Mouse (Mus musculus) frontal cortex, adult 2 months (tissue): ENCODE results near the gene Plcd3. TPM values are rescaled to one million over a fixed set of nuclear protein-coding genes. Genes with fewer than 3 reads are reported as not detected.

ENCODE experiments used
- DNase-seq, 2 experiments: peaks; one replicate each; pipeline ENCODE4 v3.0.0; 2022; ENCODE audit warnings: low spot score in 1 of 2; ENCODE audit errors: extremely low spot score in 1 of 2
- polyA plus RNA-seq: library from polyadenylated mRNA; depleted of rRNA; stranded (reverse); fragments of >200 nt; gene quantifications from 2 replicates; pipeline ENCODE4 v1.2.3, GENCODE M21; 2012; rRNA removed

Gene Plcd3
- polyA plus RNA-seq, 1 experiment, result 12.3 TPM

DNA sequence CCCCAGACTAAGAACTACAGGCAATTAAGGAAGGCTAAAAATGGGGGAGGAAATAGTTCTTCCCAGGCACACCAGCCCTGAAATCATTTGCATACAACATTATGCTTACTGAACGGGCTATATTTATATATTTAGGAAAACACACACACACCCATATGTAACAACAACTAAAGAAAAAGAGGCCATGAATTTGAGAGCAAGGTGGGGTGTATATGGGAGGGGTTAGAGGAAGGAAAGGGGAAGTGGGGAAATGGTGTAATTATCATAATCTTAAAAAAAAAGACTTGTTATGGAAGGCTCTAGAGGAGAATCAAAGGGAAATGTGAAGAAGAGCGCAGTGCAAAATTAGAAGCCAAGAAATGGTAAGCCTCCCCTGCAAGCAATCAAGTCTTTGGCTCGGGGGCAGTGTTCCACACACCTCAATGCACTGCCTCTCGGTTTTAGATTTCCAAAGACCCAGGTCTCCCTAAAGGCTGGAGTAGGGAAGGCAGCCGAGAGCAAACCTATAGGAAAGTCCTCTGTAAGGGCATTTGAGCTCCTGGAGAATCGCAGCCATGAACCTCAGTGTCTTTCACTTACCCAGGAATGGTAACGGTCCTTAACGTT lies 73.8 kb downstream of the Plcd3 start:
- DNase-seq, result no peak

DNA sequence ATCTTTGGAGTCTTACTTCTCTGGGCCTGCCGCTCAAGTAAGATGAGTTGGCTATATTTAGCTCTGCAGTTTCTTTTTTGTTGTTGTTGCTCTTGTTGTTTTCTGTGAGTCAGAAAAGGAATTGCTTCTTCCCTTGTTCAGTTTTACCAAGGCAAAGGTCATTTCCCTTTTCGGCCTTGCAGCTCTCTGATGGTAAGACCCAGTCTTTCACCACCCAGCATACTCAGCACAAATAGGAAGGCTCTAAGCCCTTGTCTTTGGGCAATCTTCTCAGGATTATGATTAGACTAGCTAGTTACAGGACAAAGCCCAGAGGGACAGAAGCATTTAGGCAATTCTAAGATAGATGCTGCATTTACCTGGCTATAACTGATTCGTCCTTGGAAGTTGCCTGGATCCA lies 74.6 kb downstream of the Plcd3 start:
- no peak for DNase-seq

DNA sequence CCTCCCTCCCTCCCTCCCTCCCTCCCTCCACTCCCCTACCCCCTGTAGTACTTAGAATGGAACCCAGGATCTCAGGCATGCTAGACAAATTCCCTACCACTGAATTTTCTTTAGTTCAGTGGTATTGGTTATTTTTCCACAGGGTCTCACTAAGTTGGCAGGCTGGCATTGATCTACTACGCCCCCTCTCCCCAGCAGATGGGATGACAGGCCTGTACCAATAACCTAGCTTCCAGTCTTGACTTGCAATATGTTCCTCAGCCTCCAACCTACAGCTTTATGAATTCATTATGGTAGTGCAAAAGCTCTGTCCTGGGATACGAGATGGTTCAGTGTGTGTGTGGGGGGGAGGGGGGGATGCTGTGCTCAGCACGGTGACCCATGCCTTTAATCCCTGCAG lies 77.5 kb downstream of the Plcd3 start:
- no peak for DNase-seq

DNA sequence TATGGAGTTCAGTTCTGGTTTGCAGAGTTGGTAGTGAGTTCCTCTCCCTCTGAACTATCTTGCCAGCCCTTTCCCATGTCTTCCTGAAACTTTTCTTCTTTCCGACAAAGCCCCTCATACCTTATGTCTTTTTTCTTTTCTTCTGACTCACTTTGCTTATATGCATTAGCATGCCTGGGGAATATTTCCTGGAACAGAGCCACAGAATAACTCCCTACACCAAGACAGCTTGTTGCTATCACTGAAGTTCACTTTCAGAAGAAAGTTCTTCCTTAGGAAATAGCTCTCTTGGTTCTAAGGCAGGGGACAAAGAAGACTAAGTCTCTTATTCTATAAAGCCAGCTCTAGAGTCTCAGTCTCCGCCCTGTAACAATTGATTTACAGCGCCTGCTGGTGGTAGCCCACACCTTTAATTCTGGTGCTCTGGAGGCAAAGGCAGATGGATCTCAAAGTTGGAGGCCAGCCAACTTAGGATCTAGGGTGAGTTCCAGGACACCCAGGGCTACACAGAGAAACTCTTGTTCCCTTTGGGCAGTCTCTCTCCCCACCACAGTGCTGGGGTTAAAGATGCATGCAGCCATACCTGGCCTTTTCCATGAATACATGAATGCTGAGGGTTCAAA lies 80.6 kb downstream of the Plcd3 start:
- no peak for DNase-seq

Other genes starting within 250 kb of the Plcd3 start
- gene Eftud2, start 220.7 kb downstream of the Plcd3 start, polyA plus RNA-seq, result 82.0 and 85.4 TPM in 2 replicates
- gene Ccdc103, start 220.5 kb downstream of the Plcd3 start, polyA plus RNA-seq, result 2.1 and 2.3 TPM in 2 replicates
- gene Fam187a, start 216.5 kb downstream of the Plcd3 start, polyA plus RNA-seq, result 0.06 TPM in 1 of 2 replicates, not detected in the other
- 201 and 202 TPM in 2 replicates for gene Gfap, start 200.7 kb downstream of the Plcd3 start, polyA plus RNA-seq
- gene Kif18b, start 176.5 kb downstream of the Plcd3 start, polyA plus RNA-seq, result 0.30 and 0.32 TPM in 2 replicates
- gene C1ql1, start 155.0 kb downstream of the Plcd3 start, polyA plus RNA-seq, result 20.0 and 24.4 TPM in 2 replicates
- gene Nmt1, start 73.5 kb downstream of the Plcd3 start, polyA plus RNA-seq, result 78.5 and 81.3 TPM in 2 replicates
- gene Dcakd, start 73.3 kb downstream of the Plcd3 start, polyA plus RNA-seq, result 88.0 and 94.5 TPM in 2 replicates
- 38.1 and 44.9 TPM in 2 replicates for gene Acbd4, start within 50 bp of the Plcd3 start, polyA plus RNA-seq
- gene Hexim1, start 14.6 kb upstream of the Plcd3 start, polyA plus RNA-seq, result 25.6 and 25.8 TPM in 2 replicates
- gene Hexim2, start 30.8 kb upstream of the Plcd3 start, polyA plus RNA-seq, result 11.5 and 14.1 TPM in 2 replicates
- 76.2 and 85.2 TPM in 2 replicates for gene Fmnl1, start 69.4 kb upstream of the Plcd3 start, polyA plus RNA-seq
- gene 1700023F06Rik, start 106.9 kb upstream of the Plcd3 start, polyA plus RNA-seq, result 5.3 and 6.0 TPM in 2 replicates
- gene Spata32, start 116.8 kb upstream of the Plcd3 start, polyA plus RNA-seq, result 1.4 and 1.5 TPM in 2 replicates
- gene Map3k14, start 165.8 kb upstream of the Plcd3 start, polyA plus RNA-seq, result 3.8 and 4.3 TPM in 2 replicates